Mouse (Mus musculus): ENCODE results near the gene Trmt112.

- TF ChIP-seq MAX (IDR thresholded peaks at IDR 0.05) (no peak), CTCF (IDR thresholded peaks at IDR 0.05; ENCODE audit: control insufficient read depth, insufficient read depth, insufficient read length) (no peak), CEBPB (IDR thresholded peaks at IDR 0.05; ENCODE audit: low read depth) (no peak)
These were observed 1.5 kb upstream of the Trmt112 start for GRCm38 (mm10) chr19:6907811-6908540.

Data from C2C12 (cell line).